15 mouse cellular contexts compared by ENCODE assay signal in genomic region chr6:112360676-112361075, GRCm38 (mm10). TPM values are rescaled to one million over a fixed set of nuclear protein-coding genes. Genes with fewer than 3 reads are reported as not detected.
DNase-seq lines count a peak whose midpoint lies in the region; TF ChIP-seq lines count a peak whose summit lies in the region.
"Had no signal": no experiment of that assay in that cellular context is flagged by ENCODE, and none has a peak within 500 bp of the region (broad histone marks: within the 10 kb centered on the region; RNA-seq: fewer than 3 reads in every experiment).

No protein-coding gene starts in this region.

- TF ChIP-seq POLR2A in brain, embryonic 14.5 days (IDR thresholded peaks at IDR 0.05; ENCODE audit: borderline replicate concordance, extremely low read depth, insufficient read depth, insufficient read length, poor library complexity, severe bottlenecking) = no peak

- intact Hi-C loops in left cerebral cortex, postnatal 25 days (cut with DNase I) = loop anchor here (5.0 kb wide), 1 partner anchor 78 kb away; no protein-coding TSS in a partner anchor

- peak; percentile 39 to 64 for DNase-seq in layer of hippocampus, adult 18-20 months (ENCODE audit: low spot score in 2 of 2)
- DNase-seq in layer of hippocampus, postnatal 25 days (ENCODE audit: extremely low spot score in 1 of 2, low spot score in 1 of 2) = no peak
- DNase-seq in brain, embryonic 14.5 days (ENCODE audit: low read depth) = peak; percentile 20
- DNase-seq in frontal cortex, adult 2 months (ENCODE audit: extremely low spot score in 1 of 2, low spot score in 1 of 2) = peak; percentile 15 to 64
- peak; percentile 32 to 79 for DNase-seq in left cerebral cortex, postnatal 25 days (ENCODE audit: low spot score in 2 of 2)
- no peak for DNase-seq in cerebellum, postnatal 25 days
- DNase-seq in adrenal gland, postnatal 36 days = no peak
- DNase-seq: cerebellum, adult 18-20 months; gastrocnemius, postnatal 36 days; heart, postnatal 4 days; liver, embryonic 13.5 days had no signal

- TF ChIP-seq CTCF in brain, embryonic 14.5 days (IDR thresholded peaks at IDR 0.05; ENCODE audit: borderline replicate concordance, extremely low read depth, insufficient read depth, insufficient read length) = no peak

RNA-seq across cellular contexts. Expression of gene Ssu2, which starts 27.1 kb away (rescaled TPM):
- under 1 TPM in 1 of 2 experiments, not detected in 1; 0.46 TPM for total RNA-seq in layer of hippocampus, adult 18-20 months (2021)
- total RNA-seq in layer of hippocampus, postnatal 25 days (2021) = under 1 TPM; 0.26 to 0.69 TPM
- 0.14 and 0.45 TPM in 2 replicates for polyA plus RNA-seq in brain, embryonic 14.5 days (2012; rRNA removed)
- polyA plus RNA-seq in frontal cortex, adult 2 months (2012; rRNA removed) = 0.46 and 0.61 TPM in 2 replicates
- under 1 TPM in 1 of 2 experiments, not detected in 1; 0.32 TPM for total RNA-seq in left cerebral cortex, postnatal 25 days (2021)
- 10 to 100 TPM in 1 of 2 experiments, under 1 TPM in 1; 0.40 to 32.8 TPM for total RNA-seq in adrenal gland, postnatal 36 days (2021)
- total RNA-seq: megakaryocyte-erythroid progenitor cell, adult 5-6 weeks had no signal
- polyA plus RNA-seq: C2C12; erythroblast, embryonic 14.5 days; inflammation-experienced regulatory T-cells, adult 6 months had no signal

Comparison
In these comparisons a context has a peak if more than half of its experiments do, and no peak if none do; other contexts are left out.
1. DNase-seq: peak in layer of hippocampus, adult 18-20 months (2 of 2), brain, embryonic 14.5 days (single experiment), frontal cortex, adult 2 months (2 of 2) and left cerebral cortex, postnatal 25 days (2 of 2); none in layer of hippocampus, postnatal 25 days (0 of 2), cerebellum, postnatal 25 days (0 of 2) and adrenal gland, postnatal 36 days (0 of 2).